Mouse (Mus musculus): ENCODE data around the gene Bach1.

DNA sequence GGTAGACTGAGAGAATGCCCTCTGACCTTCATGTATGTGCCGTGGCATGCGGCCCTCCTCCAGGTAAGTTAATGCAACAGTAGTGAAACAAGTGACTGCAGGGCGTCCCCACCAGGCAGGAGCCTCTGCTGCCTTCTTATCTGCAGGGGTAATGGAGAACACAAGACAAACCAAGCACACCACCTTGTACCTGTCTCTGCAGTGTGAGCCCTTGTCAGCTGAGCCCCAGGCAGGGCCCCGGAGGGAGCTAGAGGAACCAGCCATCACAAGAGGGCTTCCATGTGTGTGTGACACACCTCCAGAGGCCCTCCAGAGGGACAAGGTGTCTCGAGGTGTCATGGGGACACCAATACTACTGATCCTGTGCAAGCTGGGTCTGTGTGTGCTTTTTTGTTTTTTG, 26.5 kb downstream of the Bach1 start:
- TF ChIP-seq CTCF (IDR thresholded peaks at IDR 0.05) (no peak), EP300 (IDR thresholded peaks at IDR 0.05) (no peak)
